Mouse (Mus musculus) T-helper 1 cell (primary cell): Measurements from ENCODE around the gene Stard9.

Source experiments
- in situ Hi-C: fragments of 300-600 bp; cut with MboI, MseI; formaldehyde crosslinking; loops from one replicate; pipeline ENCODE4 v1.15.1; 2025; ENCODE audit warnings: high pct_unique_total_duplicates

Gene Stard9

DNA sequence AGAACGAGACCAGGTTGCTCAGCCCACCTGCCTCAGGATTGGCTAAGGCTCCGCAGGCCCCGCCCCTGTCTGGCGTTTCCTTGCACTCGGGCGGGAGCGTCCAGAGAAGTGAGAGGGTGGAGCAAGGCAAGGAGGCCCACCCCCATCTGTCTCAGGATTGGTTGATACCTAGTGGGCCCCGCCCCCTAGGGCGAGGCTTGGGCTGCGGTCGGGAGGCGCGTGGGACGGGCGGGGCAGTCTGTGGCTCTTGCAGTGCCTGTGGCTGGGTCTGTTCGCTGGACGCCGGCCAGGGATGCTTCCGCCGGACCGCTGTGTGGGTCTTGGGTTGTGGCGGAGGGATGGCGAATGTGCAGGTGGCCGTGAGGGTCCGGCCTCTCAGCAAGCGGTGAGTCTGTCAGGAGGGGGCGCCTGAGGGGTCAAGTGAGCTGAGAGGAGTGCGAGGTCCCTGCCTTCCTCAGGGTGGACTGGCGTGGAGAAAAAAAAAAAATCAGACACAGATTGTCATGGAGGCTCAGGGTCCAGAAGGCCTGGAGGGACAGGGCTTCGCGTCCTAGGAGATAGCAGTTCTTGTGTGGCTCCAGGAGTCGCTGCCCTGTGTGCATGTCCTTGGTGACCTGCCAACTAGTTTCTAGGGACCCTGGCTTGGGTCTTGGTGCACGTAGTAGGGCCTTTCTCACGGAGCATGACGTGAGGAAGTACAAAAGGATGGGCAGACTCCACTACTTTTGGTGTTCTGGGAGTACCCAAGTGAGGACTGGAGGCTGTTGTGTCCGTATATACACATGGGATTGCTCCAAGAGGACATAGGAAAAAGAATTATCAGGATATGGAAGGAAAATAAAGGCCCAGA lies at the start of gene Stard9:
Stard9 (plus strand) TSS at position 236 of the 850 bp plus-strand sequence.
- in situ Hi-C loops: no loop called here

DNA sequence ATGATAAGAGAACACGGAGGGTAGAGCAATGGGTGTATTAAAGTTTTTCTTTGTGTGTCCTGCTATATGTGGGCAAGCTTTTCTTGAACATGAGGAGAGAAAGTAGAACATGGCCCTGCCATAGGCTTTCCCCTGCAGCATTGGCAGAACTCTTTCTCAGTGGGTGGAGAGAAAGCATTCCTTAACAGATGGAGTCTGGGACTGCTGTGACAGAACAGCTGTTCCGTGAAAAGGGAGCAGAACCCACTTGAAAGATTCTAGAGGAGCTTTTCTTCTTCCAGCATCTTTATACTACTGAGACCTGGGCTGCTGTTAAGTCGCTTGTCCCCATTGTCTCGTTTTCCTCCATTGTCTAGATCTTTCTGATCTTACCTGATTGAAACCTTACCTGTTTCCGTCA lies 39.2 kb upstream of the Stard9 start:
- in situ Hi-C loops: no loop called here

DNA sequence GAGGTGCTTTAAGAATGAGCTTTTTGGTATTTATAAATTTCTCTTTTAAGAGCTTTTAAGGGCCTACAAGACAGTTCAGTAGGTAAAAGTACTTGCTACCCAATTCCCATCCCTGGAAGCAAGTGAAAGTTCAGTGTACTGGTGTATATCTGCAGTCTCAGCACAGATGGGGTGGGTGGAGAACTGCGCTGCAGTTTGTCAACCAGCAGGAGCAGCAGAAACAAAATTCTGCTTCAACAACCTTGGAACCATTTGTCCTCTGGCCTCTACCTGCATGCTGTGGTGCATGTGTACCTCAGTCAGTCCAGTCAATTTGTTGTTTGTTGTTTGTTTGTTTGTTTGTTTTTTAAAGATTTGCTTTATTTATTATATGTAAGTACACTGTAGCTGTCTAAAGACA lies 36.7 kb upstream of the Stard9 start:
- in situ Hi-C loops: no loop called here

DNA sequence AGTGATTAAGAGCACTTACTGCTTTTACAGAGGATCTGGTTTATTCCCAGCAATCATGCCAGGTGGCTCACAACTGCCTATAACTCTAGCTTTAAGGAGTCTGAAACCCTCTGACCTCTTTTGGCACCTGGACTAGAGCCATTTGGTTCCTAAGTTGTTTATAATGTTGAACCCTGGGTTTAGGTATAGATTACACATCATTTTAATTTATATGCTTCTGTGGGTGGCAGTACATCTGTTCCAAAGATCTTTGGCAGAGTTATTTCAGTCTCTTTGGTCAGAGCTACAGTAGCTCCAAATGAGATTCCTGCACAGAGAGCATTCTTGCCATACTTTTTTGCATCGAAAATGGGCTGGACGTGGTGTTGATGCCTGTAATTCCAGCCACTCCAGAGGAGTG lies 31.2 kb upstream of the Stard9 start:
- in situ Hi-C loops: no loop called here

DNA sequence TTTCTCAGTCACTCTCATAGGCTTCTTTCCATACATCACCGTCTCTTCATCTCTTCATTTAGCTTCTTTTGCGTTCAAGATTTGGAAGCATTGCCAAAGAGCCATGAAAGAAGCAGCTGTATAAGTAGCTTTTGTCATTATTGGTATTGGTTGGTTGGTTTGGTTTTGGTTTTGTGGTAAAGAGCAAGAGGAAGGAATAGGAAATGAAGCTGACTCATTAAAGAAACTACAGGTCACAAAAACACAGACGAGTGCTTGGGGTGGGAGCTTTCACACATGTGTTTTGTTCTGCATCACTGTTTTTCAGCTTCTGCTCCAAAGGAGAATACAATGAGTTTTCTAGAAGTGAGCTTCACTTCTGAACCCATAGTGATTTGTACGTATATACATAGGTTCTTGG lies 29.4 kb upstream of the Stard9 start:
- in situ Hi-C loops: no loop called here

DNA sequence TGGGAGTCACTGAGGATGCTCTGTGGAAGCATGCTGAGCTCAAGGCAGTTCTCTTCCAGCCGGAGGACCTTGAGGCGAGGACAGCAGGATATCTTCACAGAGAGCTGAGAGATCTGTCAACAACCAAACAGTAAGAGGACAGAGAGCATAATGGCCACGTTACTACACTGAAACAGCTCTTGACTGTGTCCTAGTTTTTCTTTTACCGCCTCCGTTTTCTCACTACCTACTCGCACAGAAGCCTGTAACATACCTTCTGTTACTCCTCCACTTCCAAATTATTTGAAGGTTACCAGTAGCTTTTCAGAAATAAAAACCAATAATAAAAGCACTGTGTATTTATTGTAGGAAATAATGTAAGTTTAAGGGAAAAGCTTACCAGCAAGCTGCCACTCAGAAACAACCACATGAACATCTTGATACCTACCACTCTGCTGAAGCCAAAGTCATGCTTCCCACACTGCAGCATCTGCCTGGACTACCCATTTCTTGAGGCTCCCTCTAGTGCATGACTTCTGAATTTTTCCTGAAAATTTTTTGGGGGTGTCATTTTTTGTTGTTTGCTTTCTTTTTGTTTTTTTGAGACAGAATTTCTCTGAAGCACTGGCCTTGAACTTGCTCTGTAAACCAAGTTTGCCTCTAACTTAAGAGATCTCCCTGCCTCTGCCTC lies 22.8 kb upstream of the Stard9 start:
- in situ Hi-C loops: no loop called here

DNA sequence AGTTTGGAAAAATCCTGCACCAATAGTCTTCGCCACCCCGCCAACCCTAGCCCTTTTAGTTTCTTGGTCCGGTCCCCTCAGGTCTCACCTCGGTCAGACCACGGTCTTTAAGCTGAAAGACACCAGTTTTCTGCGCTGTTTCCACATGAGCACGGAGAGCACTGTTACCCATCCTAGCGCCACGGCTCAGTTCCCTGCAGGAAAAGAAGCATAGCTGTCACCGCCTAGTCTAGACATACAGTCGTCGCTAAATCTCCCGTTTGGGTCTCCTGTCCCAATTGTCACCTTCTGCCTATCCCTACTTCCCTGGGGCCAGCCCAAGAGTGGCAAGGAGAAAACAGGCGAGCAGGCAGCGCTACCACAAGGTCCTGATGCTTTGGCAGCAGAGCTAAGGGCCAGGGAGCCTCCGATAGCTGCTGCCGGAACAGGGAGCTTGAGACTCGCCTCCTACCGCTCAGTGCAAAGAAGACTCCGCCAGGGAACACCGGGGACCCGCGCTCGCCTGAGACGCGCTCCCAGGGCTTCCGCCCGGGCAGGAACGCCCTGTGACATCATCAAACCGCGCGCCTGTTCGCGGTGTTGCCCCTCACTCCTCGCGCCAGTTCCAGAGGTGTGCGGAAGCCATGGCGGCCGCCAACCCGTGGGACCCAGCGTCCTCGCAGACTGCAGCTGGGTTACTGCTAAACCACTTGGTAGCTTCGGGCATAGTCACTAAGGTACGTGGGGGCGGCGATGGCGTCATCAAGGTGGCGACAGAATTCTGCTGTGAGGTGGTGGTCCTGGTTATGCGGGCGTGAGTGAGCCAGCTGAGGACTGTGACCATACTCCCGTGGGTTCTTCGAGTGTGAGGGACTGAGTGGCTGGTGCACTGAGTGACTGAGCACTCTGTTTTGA lies 19.8 kb upstream of the Stard9 start, which contains the start of the genes Haus2 and Lrrc57:
Haus2 (plus strand) TSS at position 554 of the 894 bp plus-strand sequence.
Lrrc57 (minus strand) TSS at position 691 of the 894 bp plus-strand sequence.
- in situ Hi-C loops: no loop called here

DNA sequence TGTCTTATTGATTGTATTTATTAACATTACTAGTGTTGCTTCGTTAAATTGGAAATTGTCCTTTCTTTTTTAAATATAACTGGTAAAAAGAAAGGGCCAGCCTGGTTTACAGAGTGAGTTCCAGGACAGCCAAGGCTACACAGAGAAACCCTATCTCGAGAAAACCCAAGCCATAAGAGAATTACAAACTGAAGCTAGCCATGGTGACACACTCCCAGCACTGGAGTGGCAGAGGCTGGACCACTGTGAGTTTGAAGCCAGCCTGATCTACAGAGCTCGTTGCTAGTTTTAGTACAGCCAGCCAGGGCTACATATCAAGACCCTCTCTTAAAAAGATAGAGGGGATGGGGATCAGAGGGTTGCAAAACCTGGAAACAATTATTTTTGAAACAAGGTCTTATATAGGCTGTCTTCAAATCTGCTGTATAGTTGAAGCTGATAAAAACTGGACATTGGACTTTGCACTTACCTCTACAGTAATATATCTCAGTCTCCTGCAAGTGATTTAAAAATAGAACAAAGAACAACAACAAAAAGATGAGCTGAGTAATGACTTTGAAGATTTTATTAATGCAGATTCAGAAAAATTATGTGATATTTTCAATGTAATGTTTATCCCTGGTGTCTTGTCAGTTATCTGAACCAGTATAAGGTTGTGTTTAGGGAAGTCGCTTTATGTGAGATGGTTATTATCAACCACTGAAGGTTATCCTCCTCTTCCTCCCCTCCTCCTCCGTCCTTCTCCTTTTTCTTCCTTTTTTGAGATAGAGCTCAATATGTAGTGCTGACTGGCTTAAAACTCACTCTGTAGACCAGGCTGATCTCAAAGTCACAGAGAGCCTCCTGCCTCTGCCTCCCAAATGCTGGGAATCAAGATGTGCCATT lies 12.4 kb upstream of the Stard9 start:
- in situ Hi-C loops: no loop called here

DNA sequence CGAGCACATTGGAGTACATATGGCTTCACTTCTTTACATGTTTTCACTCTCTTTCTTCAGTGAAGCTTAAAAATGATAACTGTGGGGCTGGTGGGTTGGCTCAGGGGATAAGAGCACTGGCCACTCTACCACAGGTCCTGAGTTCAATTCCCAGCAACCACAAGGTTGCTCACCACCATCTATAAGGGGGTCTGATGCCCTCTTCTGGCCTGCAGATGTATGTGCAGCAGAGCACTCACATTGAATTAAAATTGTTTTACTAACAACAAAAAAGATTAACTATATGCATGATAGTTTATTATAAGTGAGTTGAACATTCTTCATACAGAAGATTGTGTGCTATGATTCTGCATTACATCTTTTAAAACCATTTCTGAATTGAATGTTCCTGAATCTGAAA lies 9.4 kb upstream of the Stard9 start:
- in situ Hi-C loops: no loop called here

DNA sequence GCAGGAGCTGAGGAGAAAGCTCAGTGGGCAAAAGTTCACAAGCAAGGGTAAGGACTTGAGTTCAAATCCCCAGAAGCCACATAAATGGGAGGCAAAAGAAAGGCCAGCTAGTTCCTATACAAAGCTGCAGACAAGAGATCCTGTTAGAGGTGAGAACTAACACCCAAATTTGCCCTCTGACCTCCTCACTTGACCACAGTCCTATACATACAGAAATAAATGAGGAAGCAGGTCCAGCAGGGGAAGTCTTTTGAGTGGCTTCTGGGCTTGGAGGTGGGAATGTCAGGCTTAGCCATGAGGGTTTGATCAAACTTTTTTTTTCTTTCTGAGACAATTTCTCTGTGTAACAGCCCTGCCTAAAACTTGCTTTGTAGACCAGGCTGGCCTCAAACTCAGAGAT lies 6.0 kb upstream of the Stard9 start:
- in situ Hi-C loops: no loop called here

DNA sequence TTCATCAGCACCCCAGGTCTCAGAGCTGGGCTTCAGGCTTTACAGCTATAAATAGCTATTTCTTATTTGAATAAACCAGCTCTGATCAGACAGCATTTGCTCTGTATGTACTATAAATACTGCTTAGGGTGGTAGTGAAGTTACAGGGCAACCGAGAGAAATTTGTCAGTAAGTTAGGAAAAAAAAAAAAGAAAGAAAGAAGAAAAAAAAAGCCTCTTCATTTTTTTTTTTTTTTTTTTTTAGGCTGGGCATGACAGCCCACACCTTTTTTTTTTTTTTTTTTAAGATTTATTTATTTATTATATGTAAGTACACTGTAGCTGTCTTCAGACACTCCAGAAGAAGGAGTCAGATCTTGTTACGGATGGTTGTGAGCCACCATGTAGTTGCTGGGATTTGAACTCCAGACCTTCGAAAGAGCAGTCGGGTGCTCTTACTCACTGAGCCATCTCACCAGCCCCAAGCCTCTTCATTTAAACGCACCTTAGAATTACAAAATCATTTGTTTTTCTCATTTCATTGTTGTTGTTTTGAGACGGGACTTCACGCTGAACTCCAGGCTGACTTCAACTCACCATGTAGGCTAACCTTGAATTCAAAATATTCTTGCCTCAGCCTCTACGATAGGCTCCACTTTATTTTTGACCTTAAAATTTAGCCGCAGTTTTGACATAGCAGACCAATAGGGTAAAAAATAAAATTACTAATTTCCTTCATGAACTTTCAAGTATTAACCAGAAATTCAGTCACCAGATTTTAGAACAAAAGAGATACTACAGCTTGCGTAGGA lies 650 bp upstream of the Stard9 start:
- in situ Hi-C loops: no loop called here

DNA sequence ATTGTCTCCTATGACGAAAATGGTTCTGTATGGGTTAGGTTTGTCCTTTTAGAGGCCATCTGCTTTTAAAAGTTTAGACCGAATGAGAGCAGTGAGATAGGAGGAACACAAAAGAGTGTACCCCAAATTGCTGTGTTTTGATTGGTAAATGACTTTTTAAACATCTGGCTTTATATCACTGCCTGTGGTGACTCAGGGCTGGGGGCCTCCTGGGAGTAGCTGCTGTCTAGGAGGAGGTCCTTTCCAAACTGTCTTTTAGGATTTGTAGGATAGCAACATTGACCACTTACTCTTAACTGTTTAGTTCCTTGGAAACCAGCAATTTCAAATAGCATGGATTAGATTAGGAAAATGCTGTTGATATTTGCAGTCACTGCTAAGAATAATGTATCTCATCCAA lies 1.3 kb downstream of the Stard9 start:
- in situ Hi-C loops: no loop called here

DNA sequence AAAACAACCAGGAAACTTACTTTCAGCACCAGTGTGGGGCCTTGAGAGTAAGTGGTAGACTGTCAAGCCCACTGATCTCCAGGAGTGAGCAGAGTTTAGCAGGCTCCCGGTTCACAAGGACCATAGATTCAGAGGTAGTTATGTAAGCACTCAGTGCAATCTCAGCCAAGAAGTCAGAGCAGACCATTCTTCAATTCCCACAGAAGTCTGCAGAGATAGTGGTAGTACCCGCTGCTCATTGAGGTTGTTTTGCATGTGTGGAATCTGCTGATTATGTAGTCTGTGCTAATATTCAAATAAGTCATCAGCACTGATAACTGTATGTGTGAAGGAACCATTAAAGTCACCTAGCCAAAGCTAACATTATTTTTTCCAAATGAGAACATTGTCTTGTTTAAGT lies 1.7 kb downstream of the Stard9 start:
- in situ Hi-C loops: no loop called here

DNA sequence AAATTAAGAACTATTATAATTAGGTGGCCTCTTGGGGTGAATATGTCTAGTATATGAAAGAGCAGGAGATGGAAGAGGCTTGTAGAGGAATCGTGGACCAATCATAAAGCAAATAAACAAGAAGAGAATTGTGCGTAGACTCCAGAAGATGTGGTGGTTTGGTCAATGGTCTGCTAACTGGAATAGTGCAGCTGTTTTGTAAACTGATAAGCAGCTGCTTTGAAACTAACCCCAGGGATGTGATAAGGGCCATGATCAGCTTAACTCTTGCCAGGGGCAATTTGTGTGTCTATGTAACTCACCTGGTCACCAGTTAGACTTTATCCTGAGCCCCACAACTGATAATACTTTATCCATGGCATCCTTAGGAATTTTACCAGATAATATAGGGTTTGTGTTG lies 2.6 kb downstream of the Stard9 start:
- in situ Hi-C loops: no loop called here

DNA sequence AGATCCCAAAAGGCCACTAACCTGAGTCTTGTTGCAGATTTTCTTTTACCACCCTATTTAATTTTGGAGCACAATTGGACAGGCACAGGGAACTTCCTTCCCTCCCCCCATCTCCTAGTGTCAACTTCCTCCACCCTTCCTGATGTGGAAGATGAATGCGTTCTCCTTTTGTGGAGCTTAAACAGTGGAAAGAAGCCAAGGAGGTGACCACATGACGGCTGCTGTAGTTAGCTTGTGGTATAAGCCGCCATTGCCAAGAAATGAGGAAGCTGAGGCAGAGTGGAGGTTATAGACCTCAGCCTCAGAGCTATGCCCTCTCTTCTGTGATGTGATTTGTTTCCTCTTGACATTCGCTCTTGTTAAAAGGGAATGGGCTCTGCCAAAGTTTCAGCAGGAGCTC lies 3.0 kb downstream of the Stard9 start:
- in situ Hi-C loops: no loop called here

DNA sequence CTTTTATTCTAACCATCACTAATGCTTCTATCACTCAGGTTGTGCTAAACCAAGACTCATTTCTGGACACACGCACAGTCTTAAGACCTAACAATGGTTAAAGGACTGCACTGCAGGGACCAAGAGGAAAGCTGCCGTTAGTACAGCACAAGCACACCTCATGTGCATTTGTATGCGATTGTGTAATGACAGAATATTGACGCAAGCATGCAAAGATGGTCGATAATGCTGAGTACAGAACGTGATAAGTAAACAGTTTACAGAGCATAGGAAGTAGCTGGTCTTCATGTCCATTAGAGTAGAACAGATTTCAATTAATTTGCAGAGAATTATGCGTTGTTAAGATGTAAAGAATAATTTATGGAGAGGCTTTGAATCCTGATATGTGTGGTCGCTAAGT lies 11.9 kb downstream of the Stard9 start:
- in situ Hi-C loops: no loop called here

DNA sequence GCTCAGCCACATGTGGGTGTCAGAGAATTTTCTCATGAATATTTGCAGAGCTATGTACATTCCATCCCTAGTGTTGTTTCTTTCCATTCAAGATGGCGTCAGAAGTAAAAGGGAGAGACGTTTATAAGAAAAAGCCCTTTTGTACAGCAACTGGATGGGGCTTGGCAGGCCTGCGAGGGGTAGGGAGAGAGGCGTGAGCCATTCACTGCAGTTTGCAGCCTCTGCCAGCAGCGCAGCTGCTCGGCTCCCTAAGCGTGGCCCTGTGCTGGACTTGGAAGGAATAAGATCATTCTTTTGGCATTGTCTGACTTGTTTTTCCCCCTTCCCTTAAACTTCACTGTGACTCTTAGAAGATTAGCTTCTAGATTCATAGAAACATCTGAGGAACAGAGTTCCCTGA lies 14.9 kb downstream of the Stard9 start:
- in situ Hi-C loops: no loop called here

DNA sequence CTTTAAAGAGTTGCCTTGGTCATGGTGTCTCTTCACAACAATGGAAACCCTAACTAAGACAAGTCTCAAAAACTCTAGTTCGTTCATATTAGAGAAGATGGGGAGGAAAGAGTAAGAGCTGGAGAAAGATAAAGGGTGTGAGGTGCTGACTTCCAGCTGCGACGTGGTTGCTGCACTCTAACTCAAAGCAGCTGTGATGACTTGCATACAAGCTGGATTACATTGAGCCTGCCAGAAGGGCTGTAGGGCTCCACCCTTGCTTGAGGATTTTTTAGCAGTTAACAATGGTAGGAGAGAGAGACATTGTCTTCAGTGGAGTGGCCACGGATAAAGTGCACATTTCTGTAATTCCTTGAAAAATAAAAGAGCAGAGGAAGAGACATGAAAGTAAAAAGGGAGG lies 17.9 kb downstream of the Stard9 start:
- in situ Hi-C loops: no loop called here

DNA sequence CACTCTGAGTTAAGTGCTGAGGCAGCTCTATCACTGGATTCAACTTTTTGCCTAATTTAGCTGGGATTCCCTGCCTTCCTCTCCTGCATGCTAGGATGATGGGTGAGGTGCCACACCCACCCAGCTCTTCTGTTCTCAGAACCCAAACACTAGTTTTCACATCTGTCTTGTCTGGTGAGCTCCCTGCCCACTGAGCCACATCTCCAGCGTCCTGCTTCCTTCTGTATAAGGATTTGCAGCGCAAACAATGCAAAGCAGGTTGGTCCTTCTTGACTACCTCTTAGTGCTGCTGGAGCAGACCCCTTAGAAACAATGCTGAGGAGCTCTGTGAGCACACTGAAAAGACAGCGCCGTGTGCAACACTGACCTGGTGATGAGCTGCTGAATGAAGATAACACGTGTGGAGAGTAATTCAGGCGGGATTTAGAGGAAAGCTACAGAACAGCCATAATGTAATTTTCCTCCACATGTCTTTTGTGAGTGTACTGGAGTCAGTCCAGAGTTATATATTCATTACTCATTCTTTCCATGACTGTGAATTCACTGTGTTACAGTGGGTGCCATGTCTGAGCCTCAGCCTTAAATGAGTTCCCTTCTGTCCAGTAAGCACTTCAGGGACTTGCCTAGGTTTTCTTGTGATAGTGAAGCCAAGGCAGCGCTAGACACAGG lies 23.5 kb downstream of the Stard9 start:
- in situ Hi-C loops: no loop called here

DNA sequence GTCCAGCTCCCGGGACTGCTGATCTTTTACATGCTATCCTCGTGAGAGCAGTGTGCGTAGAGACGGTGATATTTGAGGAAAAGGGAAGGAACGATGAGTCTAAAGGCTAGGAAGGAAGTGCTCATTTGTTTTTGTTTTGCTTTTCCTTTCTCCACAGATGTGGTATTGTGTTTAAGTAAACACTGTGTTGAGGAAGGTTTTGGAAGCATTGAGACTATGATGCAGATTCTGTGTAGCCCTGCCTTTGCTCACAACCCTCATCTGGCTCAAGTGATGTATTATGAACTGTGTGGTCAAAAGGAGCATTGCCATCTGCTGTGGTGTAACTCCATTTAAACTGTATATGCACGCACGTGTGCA lies 24.0 kb downstream of the Stard9 start:
- in situ Hi-C loops: no loop called here
